Mouse (Mus musculus): ENCODE measurements around the gene Pnpla1.

DNA sequence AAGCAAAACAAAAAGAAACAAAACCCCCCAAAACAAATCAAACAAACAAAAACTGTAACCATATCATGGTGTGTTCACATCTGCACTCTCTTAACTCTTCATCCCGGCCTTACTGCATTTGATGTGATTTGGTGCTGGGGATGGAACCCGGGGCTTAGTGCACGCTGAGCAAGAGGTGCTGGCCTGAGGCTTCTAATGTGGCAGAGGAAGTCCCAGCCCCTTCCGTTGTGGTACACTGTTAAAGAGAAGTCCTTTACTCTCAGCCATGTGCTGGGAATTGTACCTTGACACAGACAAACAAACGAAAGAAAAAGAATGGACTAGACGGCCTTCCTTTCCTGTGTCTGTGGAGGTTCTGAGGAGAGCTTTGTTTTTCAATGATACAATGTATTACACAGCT lies 63.9 kb downstream of the Pnpla1 start:
- no peak for TF ChIP-seq CTCF (IDR thresholded peaks at IDR 0.05; ENCODE audit: borderline replicate concordance, insufficient read depth, low read depth, low read length)
- TF ChIP-seq POLR2A (IDR thresholded peaks at IDR 0.05; ENCODE audit: borderline replicate concordance, insufficient read depth, low read length): no peak
